Mouse (Mus musculus) stomach, postnatal 0 days (tissue): ENCODE data around the gene Prex1. TPM values are rescaled to one million over a fixed set of nuclear protein-coding genes. Genes with fewer than 3 reads are reported as not detected.

Experiments used
- ATAC-seq: fragments of 200-750 bp; cut with Nextera tagmentation; 2 replicates; pipeline ENCODE4 v1.8.0; 2017; ENCODE audit not compliant: low FRiP score, low TSS enrichment
- DNase-seq: peaks from one replicate; pipeline ENCODE4 v3.0.0-alpha.2; 2016; ENCODE audit warnings: low spot score
- H3K27ac ChIP-seq: fragments of 300-500 bp; sonication (generic); replicated peaks from 2 replicates; pipeline ENCODE4 v1.5.1; 2014; ENCODE audit warnings: mild to moderate bottlenecking, control low read depth
- H3K27me3 ChIP-seq: fragments of 300-500 bp; sonication (generic); 2 replicates; pipeline ENCODE4 v1.6.1; 2014; ENCODE audit warnings: low read length; ENCODE audit not compliant: control insufficient read depth, insufficient read depth
- H3K36me3 ChIP-seq: fragments of 300-500 bp; sonication (generic); 2 replicates; pipeline ENCODE4 v1.6.1; 2014; ENCODE audit warnings: low read length, mixed read lengths; ENCODE audit not compliant: control insufficient read depth, insufficient read depth
- H3K4me1 ChIP-seq: fragments of 300-500 bp; sonication (generic); replicated peaks from 2 replicates; pipeline ENCODE4 v1.6.1; 2014; ENCODE audit warnings: antibody characterized with exemption; ENCODE audit not compliant: control insufficient read depth, insufficient read depth
- H3K4me2 ChIP-seq: fragments of 300-500 bp; sonication (generic); replicated peaks from 2 replicates; pipeline ENCODE4 v1.6.1; 2014; ENCODE audit warnings: low read depth, mild to moderate bottlenecking, control low read depth, moderate library complexity
- H3K4me3 ChIP-seq: fragments of 300-500 bp; sonication (generic); 2 replicates; pipeline ENCODE4 v1.5.1; 2014; ENCODE audit warnings: low read depth, low read length, control low read depth
- H3K9ac ChIP-seq: fragments of 300-500 bp; sonication (generic); 2 replicates; pipeline ENCODE4 v1.6.1; 2014; ENCODE audit warnings: mild to moderate bottlenecking, low read length, control low read depth, mixed read lengths
- H3K9me3 ChIP-seq: fragments of 300-500 bp; sonication (generic); 2 replicates; pipeline ENCODE4 v1.6.1; 2016; ENCODE audit warnings: low read length; ENCODE audit not compliant: control insufficient read depth
- CTCF ChIP-seq: IDR thresholded peaks from 2 replicates; pipeline ENCODE4 v1.5.1; 2016; ENCODE audit warnings: antibody characterized with exemption, low read depth, mild to moderate bottlenecking, moderate library complexity
- EP300 ChIP-seq: optimal IDR thresholded peaks from 2 replicates; pipeline ENCODE3; 2016; ENCODE audit warnings: antibody characterized with exemption
- WGBS: fragments of 180-500 bp; shearing (Covaris S2); extraction: QIAGEN DNeasy Blood & Tissue Kit; methylation state at CpG from one replicate; pipeline ENCODE4 v1.1.7; 2014; 5-methylcytosine and 5-hydroxymethylcytosine counted together
- polyA plus RNA-seq: library from polyadenylated mRNA; unstranded; fragments of >200 nt; fragmentation: Nextera tagmentation; extraction: Ambion mirVana; gene quantifications from 2 replicates; pipeline ENCODE4 v1.2.1, GENCODE M21; 2015

Gene Prex1
- polyA plus RNA-seq, 1 experiment from 2014 or later: 12.0 TPM

- Histone ChIP-seq H3K4me2 (no peak overlapping the region), H3K4me1 (no peaks in the 10 kb centered on the region; the same call in 1 of the 2 replicates), H3K9me3 (no peaks in the 10 kb centered on the region), H3K9ac (no peak overlapping the region), H3K27ac (no peak overlapping the region), H3K27me3 (no peaks in the 10 kb centered on the region), H3K36me3 (no peaks in the 10 kb centered on the region), H3K4me3 (no peak overlapping the region)
- TF ChIP-seq EP300: no peak
- no peak for TF ChIP-seq CTCF
- DNase-seq (no peak), ATAC-seq (no peak)
- WGBS: 71% methylated on average over 13 of the region's 13 CpGs
These were observed 75.4 kb downstream of the Prex1 start for GRCm38 (mm10) chr2:166638079-166638800.

DNA sequence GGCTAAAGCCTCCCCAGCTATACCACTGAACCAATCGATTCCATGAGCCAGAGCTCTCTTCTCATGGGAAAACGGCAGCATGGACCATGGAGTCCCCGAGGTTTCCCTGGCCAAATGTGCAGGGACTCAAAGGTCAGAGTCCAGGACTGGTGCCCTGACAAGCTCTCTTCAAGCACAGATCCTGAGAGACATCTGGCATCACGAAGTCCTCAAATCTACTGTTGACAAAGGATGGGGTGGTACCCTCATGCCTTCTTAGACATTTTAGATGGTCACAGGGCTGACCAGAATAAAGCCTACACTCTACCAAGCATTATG lies 76.0 kb downstream of the Prex1 start:
- H3K27ac ChIP-seq: no peak overlapping the region
- DNase-seq: no peak
- no peaks in the 10 kb centered on the region for H3K27me3 ChIP-seq
- no peaks in the 10 kb centered on the region for H3K9me3 ChIP-seq
- no peak for TF ChIP-seq EP300
- no peak for TF ChIP-seq CTCF
- H3K4me2 ChIP-seq: no peak overlapping the region
- ATAC-seq: no peak
- no peaks in the 10 kb centered on the region for H3K36me3 ChIP-seq
- no peak overlapping the region for H3K4me3 ChIP-seq
- 81% methylated on average over 4 of the region's 4 CpGs for WGBS
- H3K4me1 ChIP-seq: no peaks in the 10 kb centered on the region; the same call in 1 of the 2 replicates
- H3K9ac ChIP-seq: no peak overlapping the region

DNA sequence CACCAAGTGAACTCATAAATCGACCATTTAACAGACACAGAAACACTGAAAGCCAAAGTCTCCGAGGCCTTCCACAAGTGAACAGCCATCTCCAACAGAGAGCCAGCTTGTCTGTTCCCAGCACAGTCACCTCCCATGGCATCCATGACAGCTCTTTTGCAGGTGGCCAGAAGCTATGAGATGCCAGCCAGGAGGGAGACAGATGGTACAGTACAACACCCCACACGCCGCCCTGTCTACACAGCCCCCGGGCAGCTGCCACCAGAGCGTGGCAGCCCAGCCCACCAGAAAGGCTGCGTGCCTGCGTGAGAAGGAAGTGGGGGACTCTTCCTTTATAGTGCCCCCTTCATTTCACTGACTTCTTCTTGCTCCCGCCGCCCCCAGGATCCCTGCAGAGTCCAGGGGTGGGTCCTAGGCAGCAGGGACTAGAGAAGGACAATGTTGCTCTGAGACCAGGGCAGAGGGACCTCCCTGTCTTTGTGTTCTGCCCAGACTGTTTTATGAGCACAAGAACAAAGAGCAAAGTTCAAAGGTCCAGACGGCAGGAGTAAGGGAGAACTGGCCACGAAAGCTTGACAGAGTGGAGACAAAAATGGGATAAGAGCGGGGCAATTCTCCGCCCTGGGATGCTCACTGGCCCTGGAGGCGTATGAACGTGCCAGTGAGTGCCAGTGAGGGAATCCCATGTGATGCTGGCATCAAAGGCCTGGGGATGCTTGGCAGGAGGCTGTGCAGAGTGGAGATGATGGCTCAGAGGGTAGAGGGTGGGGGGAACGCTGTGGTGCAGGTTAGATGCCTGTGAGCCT lies 76.6 kb downstream of the Prex1 start:
- H3K4me3 ChIP-seq: no peak overlapping the region
- no peak overlapping the region for H3K27ac ChIP-seq
- H3K27me3 ChIP-seq: no peaks in the 10 kb centered on the region
- no peak overlapping the region for H3K9ac ChIP-seq
- ATAC-seq (no peak), DNase-seq (no peak)
- no peaks in the 10 kb centered on the region for H3K36me3 ChIP-seq
- no peaks in the 10 kb centered on the region; the same call in 1 of the 2 replicates for H3K4me1 ChIP-seq
- TF ChIP-seq EP300 (no peak), CTCF (no peak)
- no peak overlapping the region for H3K4me2 ChIP-seq
- 76% methylated on average over 17 of the region's 17 CpGs for WGBS
- H3K9me3 ChIP-seq: no peaks in the 10 kb centered on the region

DNA sequence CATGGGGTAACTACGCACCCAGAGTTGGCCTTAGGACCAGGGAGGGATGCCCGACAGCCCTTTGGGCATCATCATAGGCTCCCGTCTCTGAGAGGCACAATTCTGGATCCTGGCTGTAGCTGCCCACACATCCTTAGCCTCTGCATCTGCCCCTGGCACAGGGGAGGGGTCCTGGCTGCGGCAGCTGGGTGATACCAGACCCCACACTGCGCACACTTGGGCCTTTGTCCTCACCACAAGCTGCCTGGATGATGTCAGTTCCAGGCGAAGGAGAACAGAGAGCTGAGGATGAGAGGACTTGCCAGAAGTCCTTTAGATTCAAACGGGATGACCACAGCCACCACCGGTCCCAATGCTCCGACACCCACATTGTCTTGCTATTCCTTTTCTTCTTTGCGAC lies 78.1 kb downstream of the Prex1 start:
- no peaks in the 10 kb centered on the region for H3K9me3 ChIP-seq
- DNase-seq: no peak
- no peak overlapping the region for H3K4me3 ChIP-seq
- no peak overlapping the region for H3K27ac ChIP-seq
- no peaks in the 10 kb centered on the region for H3K27me3 ChIP-seq
- no peak overlapping the region for H3K4me2 ChIP-seq
- H3K9ac ChIP-seq: no peak overlapping the region
- no peaks in the 10 kb centered on the region for H3K36me3 ChIP-seq
- ATAC-seq: no peak
- TF ChIP-seq EP300 (no peak), CTCF (no peak)
- no peaks in the 10 kb centered on the region; the same call in 1 of the 2 replicates for H3K4me1 ChIP-seq
- WGBS: 90% methylated on average over 10 of the region's 10 CpGs

- 86% methylated on average over 13 of the region's 13 CpGs for WGBS
- Histone ChIP-seq H3K4me1 (no peaks in the 10 kb centered on the region), H3K9ac (no peak overlapping the region), H3K9me3 (no peaks in the 10 kb centered on the region), H3K27me3 (no peaks in the 10 kb centered on the region), H3K4me3 (no peak overlapping the region), H3K4me2 (no peak overlapping the region), H3K36me3 (no peaks in the 10 kb centered on the region), H3K27ac (no peak overlapping the region)
- DNase-seq: no peak
- no peak for ATAC-seq
- TF ChIP-seq EP300: no peak
- TF ChIP-seq CTCF: no peak
These were observed 80.9 kb downstream of the Prex1 start for GRCm38 (mm10) chr2:166632571-166633361.
